Mouse (Mus musculus): Measurements from ENCODE around the gene AI854703. TPM values are rescaled to one million over a fixed set of nuclear protein-coding genes. Genes with fewer than 3 reads are reported as not detected.

AI854703 gene
- total RNA-seq, 2 experiments from 2014 or later = 1.7 to 3.6 TPM

Other genes starting within 250 kb of the AI854703 start
- 10 to 100 TPM; 20.9 to 38.5 TPM for gene Krba1, start 231.2 kb upstream of the AI854703 start, total RNA-seq (2021)
- gene Zfp467, start 180.9 kb upstream of the AI854703 start, total RNA-seq (2021) = 10 to 100 TPM; 33.2 to 50.2 TPM
- 1 to 10 TPM; 1.5 to 2.9 TPM for gene Sspo, start 178.5 kb upstream of the AI854703 start, total RNA-seq (2021)
- 10 to 100 TPM; 35.9 to 42.8 TPM for gene Atp6v0e2, start 89.1 kb upstream of the AI854703 start, total RNA-seq (2021)
- gene Lrrc61, start 72.0 kb upstream of the AI854703 start, total RNA-seq (2021) = 10 to 100 TPM; 25.1 to 27.3 TPM
- 100 to 1,000 TPM; 198 to 328 TPM for gene Rarres2, start 54.0 kb upstream of the AI854703 start, total RNA-seq (2021)
- gene Gm45021, start 37.2 kb upstream of the AI854703 start, total RNA-seq (2021) = not detected
- gene Repin1, start 32.9 kb upstream of the AI854703 start, total RNA-seq (2021) = 10 to 100 TPM; 37.6 to 42.0 TPM
- gene Gm44965, start 32.8 kb upstream of the AI854703 start, total RNA-seq (2021) = 1 to 10 TPM in 1 of 2 experiments, not detected in 1; 1.3 TPM
- gene Zfp775, start 24.7 kb upstream of the AI854703 start, total RNA-seq (2021) = 1 to 10 TPM; 6.1 to 6.2 TPM
- 10 to 100 TPM; 11.7 to 14.8 TPM for gene Gimap8, start 20.5 kb downstream of the AI854703 start, total RNA-seq (2021)
- 1 to 10 TPM; 9.0 TPM for gene Gimap9, start 49.4 kb downstream of the AI854703 start, total RNA-seq (2021)
- 10 to 100 TPM; 50.2 to 52.8 TPM for gene Gimap4, start 57.8 kb downstream of the AI854703 start, total RNA-seq (2021)
- gene Gimap6, start 81.5 kb downstream of the AI854703 start, total RNA-seq (2021) = 10 to 100 TPM; 70.8 to 75.9 TPM
- gene Gm28053, start 91.8 kb downstream of the AI854703 start, total RNA-seq (2021) = 10 to 100 TPM in 1 of 2 experiments, 1 to 10 TPM in 1; 9.1 to 10.3 TPM
- gene Gimap7, start 91.9 kb downstream of the AI854703 start, total RNA-seq (2021) = 1 to 10 TPM in 1 of 2 experiments, under 1 TPM in 1; 0.96 to 1.6 TPM
- gene Gimap1, start 112.3 kb downstream of the AI854703 start, total RNA-seq (2021) = 10 to 100 TPM; 18.7 to 24.2 TPM
- gene Gimap5, start 119.4 kb downstream of the AI854703 start, total RNA-seq (2021) = 10 to 100 TPM; 14.2 to 19.5 TPM
- gene Gimap3, start 144.1 kb downstream of the AI854703 start, total RNA-seq (2021) = 1 to 10 TPM; 4.5 to 5.4 TPM
- 100 to 1,000 TPM; 138 to 148 TPM for gene Tmem176a, start 214.2 kb downstream of the AI854703 start, total RNA-seq (2021)
- 100 to 1,000 TPM; 280 to 302 TPM for gene Tmem176b, start 214.7 kb downstream of the AI854703 start, total RNA-seq (2021)
- gene Aoc1, start 246.1 kb downstream of the AI854703 start, total RNA-seq (2021) = not detected